In genomic region chr4:152771386-152771785, GRCm38 (mm10) we compare ENCODE assay signal across 14 mouse cellular contexts.
"Had no signal": no experiment of that assay in that cellular context is flagged by ENCODE, and none has a peak within 500 bp of the region (broad histone marks: within the 10 kb centered on the region; RNA-seq: fewer than 3 reads in every experiment).

No protein-coding gene starts in this region.

- H3K4me2 ChIP-seq: kidney, embryonic 15.5 days; liver, embryonic 13.5 days; midbrain, embryonic 11.5 days had no signal

- DNase-seq: kidney, adult 11 months; kidney, adult 8-10 months; kidney, postnatal 10 days; kidney, postnatal 36 days; left cerebral cortex, postnatal 4 days; liver, embryonic 13.5 days; lung, adult 2 months; lung, postnatal 14 days; midbrain, embryonic 14.5 days; thymus, adult 2 months; thymus, postnatal 14 days; thymus, postnatal 4 days had no signal

- H3K27ac ChIP-seq: kidney, embryonic 15.5 days; liver, embryonic 13.5 days had no signal

- H3K27me3 ChIP-seq: kidney, embryonic 15.5 days; liver, embryonic 13.5 days had no signal

- H3K4me1 ChIP-seq: liver, embryonic 13.5 days had no signal

- H3K36me3 ChIP-seq: kidney, embryonic 15.5 days; liver, embryonic 13.5 days had no signal

- H3K4me3 ChIP-seq: kidney, embryonic 15.5 days; liver, embryonic 13.5 days had no signal

- H3K9ac ChIP-seq: kidney, embryonic 15.5 days; liver, embryonic 13.5 days had no signal
